Mouse (Mus musculus) bone marrow macrophage, adult 2 months (primary cell): ENCODE results near the gene Gm498.

Experiments used
- CTCF ChIP-seq: IDR thresholded peaks from 2 replicates; pipeline ENCODE4 v1.5.1; 2012; ENCODE audit warnings: low read depth, mild to moderate bottlenecking, low read length, moderate library complexity
- POLR2A ChIP-seq: IDR thresholded peaks from 2 replicates; pipeline ENCODE4 v1.6.1; 2012; ENCODE audit warnings: mild to moderate bottlenecking, low read depth, low read length, borderline replicate concordance

GRCm38 (mm10) chr7:143883717-143884116 lies 17.1 kb downstream of the Gm498 start:
- TF ChIP-seq POLR2A (no peak), CTCF (no peak)
